Mouse (Mus musculus) E14TG2a.4 (cell line): ENCODE measurements around the gene Dtx2.

ENCODE experiments used
- CTCF ChIP-seq: conservative IDR thresholded peaks from 2 replicates; pipeline ENCODE4 v1.5.1; 2014; ENCODE audit warnings: low read length
- NANOG ChIP-seq: IDR thresholded peaks from 2 replicates; pipeline ENCODE4 v1.6.1; 2014; ENCODE audit warnings: borderline replicate concordance, low read length, mixed read lengths

DNA sequence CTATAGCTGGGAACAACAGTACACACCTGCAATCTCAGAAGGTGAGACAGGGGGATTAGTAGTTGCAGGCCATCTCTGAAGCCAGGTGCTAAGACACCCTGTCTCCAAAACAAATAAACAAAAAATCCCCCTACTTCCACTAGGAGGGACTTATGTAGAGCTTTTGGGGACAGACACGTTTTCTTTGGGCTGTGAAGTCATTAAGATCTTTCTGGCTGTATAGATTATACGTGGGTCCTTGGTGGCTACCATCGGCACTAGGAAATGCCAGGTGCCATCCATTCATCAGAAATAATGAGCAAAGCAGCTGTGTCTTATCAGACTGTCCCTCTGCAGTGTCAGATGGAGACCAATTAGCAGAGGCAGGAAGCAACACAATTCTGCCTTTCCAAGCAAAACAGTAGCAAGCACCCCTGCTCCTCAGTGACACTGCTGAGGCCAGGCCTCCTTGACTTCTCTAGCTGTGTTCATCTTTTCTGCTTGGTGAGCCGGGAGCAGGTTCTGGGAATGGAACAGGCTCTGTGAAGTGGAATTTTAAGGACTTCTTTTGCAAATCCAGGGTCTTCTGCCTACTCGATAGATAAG is 1.1 kb upstream of the Dtx2 start:
- TF ChIP-seq CTCF (no peak), NANOG (no peak)
